Mouse (Mus musculus) C2C12 (cell line): ENCODE measurements around the gene Vti1a. TPM values are rescaled to one million over a fixed set of nuclear protein-coding genes. Genes with fewer than 3 reads are reported as not detected.

Experiments
- H3K27me3 ChIP-seq: one replicate; pipeline ENCODE4 v1.6.1; 2011; ENCODE audit not compliant: control insufficient read depth, insufficient read depth, insufficient read length
- H3K36me3 ChIP-seq: one replicate; pipeline ENCODE4 v1.6.1; 2011; ENCODE audit not compliant: control insufficient read depth, insufficient read depth
- H3K4me3 ChIP-seq: one replicate; pipeline ENCODE4 v1.5.1; 2011; ENCODE audit warnings: mild to moderate bottlenecking, control low read depth; ENCODE audit not compliant: poor library complexity, insufficient read depth, severe bottlenecking
- H3K79me2 ChIP-seq: one replicate; pipeline ENCODE4 v1.6.1; 2011; ENCODE audit not compliant: control insufficient read depth, insufficient read depth
- H3K79me3 ChIP-seq: one replicate; pipeline ENCODE4 v1.6.1; 2011; ENCODE audit warnings: low read depth, control low read depth
- H3ac ChIP-seq: one replicate; pipeline ENCODE3; 2011; ENCODE audit warnings: low read depth; ENCODE audit not compliant: control insufficient read depth, insufficient read length
- CEBPB ChIP-seq: IDR thresholded peaks from one replicate; pipeline ENCODE4 v1.6.1; 2011; ENCODE audit warnings: low read depth, mild to moderate bottlenecking, control low read depth, moderate library complexity
- CTCF ChIP-seq: IDR thresholded peaks from one replicate; pipeline ENCODE4 v1.5.1; 2011; ENCODE audit not compliant: control insufficient read depth, insufficient read depth, insufficient read length
- FOSL1 ChIP-seq: IDR thresholded peaks from one replicate; pipeline ENCODE4 v1.8.0; 2011; ENCODE audit warnings: mild to moderate bottlenecking, low read length; ENCODE audit not compliant: poor library complexity, insufficient read depth, severe bottlenecking
- MAX ChIP-seq: IDR thresholded peaks from one replicate; pipeline ENCODE4 v1.6.1; 2011; ENCODE audit warnings: mild to moderate bottlenecking, control low read depth
- MYOD1 ChIP-seq: IDR thresholded peaks from one replicate; pipeline ENCODE4 v1.6.1; 2011; ENCODE audit warnings: low read depth; ENCODE audit not compliant: control insufficient read depth, insufficient read length
- MYOG ChIP-seq: IDR thresholded peaks from one replicate; pipeline ENCODE4 v1.6.1; 2011; ENCODE audit not compliant: control insufficient read depth, insufficient read length; ENCODE audit errors: extremely low read depth
- USF1 ChIP-seq: IDR thresholded peaks from one replicate; pipeline ENCODE4 v1.6.1; 2011; ENCODE audit warnings: low read depth, mild to moderate bottlenecking, control low read depth, moderate library complexity
- polyA plus RNA-seq: library from polyadenylated mRNA; unstranded; fragments of >200 nt; fragmentation: generic; extraction: Trizol; gene quantifications from one replicate; pipeline ENCODE4 v1.2.1, GENCODE M21; 2012; ENCODE audit warnings: missing spikeins

Gene Vti1a
- polyA plus RNA-seq, 1 experiment: 10.4 TPM

- no peaks in the 10 kb centered on the region for H3K79me2 ChIP-seq
- no peaks in the 10 kb centered on the region for H3K27me3 ChIP-seq
- no peaks in the 10 kb centered on the region for H3K79me3 ChIP-seq
- no peak overlapping the region for H3ac ChIP-seq
- H3K4me3 ChIP-seq: no peak overlapping the region
- TF ChIP-seq MYOG: no peak
- no peak for TF ChIP-seq MYOD1
- no peak for TF ChIP-seq CTCF
- no peak for TF ChIP-seq MAX
- no peak for TF ChIP-seq FOSL1
- no peak for TF ChIP-seq USF1
- no peak for TF ChIP-seq CEBPB
- H3K36me3 ChIP-seq: no peaks in the 10 kb centered on the region
Measured at GRCm38 (mm10) chr19:55580152-55580551, 264.1 kb downstream of the Vti1a start.

GRCm38 (mm10) chr19:55580667-55581066 lies 264.6 kb downstream of the Vti1a start:
- Histone ChIP-seq H3K36me3 (no peaks in the 10 kb centered on the region), H3K79me2 (no peaks in the 10 kb centered on the region), H3K4me3 (no peak overlapping the region), H3ac (no peak overlapping the region), H3K79me3 (no peaks in the 10 kb centered on the region), H3K27me3 (no peaks in the 10 kb centered on the region)
- TF ChIP-seq USF1 (no peak), FOSL1 (no peak), MAX (no peak), MYOG (no peak), CTCF (no peak), MYOD1 (no peak), CEBPB (no peak)

- TF ChIP-seq FOSL1: no peak
- no peak for TF ChIP-seq MAX
- no peak overlapping the region for H3K4me3 ChIP-seq
- no peaks in the 10 kb centered on the region for H3K79me3 ChIP-seq
- H3ac ChIP-seq: no peak overlapping the region
- no peaks in the 10 kb centered on the region for H3K79me2 ChIP-seq
- no peaks in the 10 kb centered on the region for H3K36me3 ChIP-seq
- no peaks in the 10 kb centered on the region for H3K27me3 ChIP-seq
Measured at GRCm38 (mm10) chr19:55582896-55583653, 267.0 kb downstream of the Vti1a start.

GRCm38 (mm10) chr19:55585270-55586224 lies 269.5 kb downstream of the Vti1a start:
- no peaks in the 10 kb centered on the region for H3K79me3 ChIP-seq
- H3K27me3 ChIP-seq: no peaks in the 10 kb centered on the region
- no peaks in the 10 kb centered on the region for H3K79me2 ChIP-seq
- TF ChIP-seq CEBPB (no peak), FOSL1 (no peak), MYOG (no peak), USF1 (peak; percentile 57), MAX (no peak), MYOD1 (no peak), CTCF (no peak)
- H3ac ChIP-seq: no peak overlapping the region
- no peaks in the 10 kb centered on the region for H3K36me3 ChIP-seq
- H3K4me3 ChIP-seq: no peak overlapping the region

GRCm38 (mm10) chr19:55587638-55588421 lies 271.7 kb downstream of the Vti1a start:
- Histone ChIP-seq H3K4me3 (no peak overlapping the region), H3K79me3 (no peaks in the 10 kb centered on the region), H3K27me3 (no peaks in the 10 kb centered on the region), H3K79me2 (no peaks in the 10 kb centered on the region), H3ac (no peak overlapping the region), H3K36me3 (no peaks in the 10 kb centered on the region)
- TF ChIP-seq MAX (no peak), CTCF (no peak), MYOD1 (no peak), USF1 (no peak), MYOG (no peak), CEBPB (no peak), FOSL1 (no peak)
